Mouse (Mus musculus) cerebellum, adult 2 months (tissue): Measurements from ENCODE around the gene Ppig.

Source experiments
- CTCF ChIP-seq: fragments of 200-500 bp; IDR thresholded peaks from 2 replicates; pipeline ENCODE4 v1.5.1; 2011; ENCODE audit warnings: low read depth, mild to moderate bottlenecking, control low read depth, low read length, moderate library complexity, borderline replicate concordance; ENCODE audit not compliant: insufficient read depth
- POLR2A ChIP-seq: fragments of 200-500 bp; IDR thresholded peaks from 2 replicates; pipeline ENCODE4 v1.6.1; 2011; ENCODE audit warnings: low read length, control low read depth, borderline replicate concordance; ENCODE audit not compliant: insufficient read depth

DNA sequence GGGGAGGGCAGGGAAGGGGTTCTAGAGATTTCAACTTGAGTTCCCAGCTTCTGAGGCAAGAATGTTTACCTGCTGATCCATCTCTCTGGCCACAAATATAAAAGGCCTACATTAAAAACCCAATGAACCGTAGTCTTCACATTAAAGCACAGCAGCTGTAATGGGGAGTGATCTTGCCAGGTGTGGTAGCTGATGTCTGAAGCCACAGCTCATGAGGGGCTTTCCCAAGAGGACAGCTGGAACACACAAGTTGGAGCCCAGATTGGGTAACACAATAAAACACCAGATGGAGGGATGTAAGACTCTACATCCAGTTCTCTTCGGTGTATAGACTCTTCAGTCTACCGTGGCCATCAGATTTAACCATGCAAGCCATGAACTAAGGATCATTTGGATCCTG, 37.9 kb upstream of the Ppig start:
- no peak for TF ChIP-seq CTCF
- TF ChIP-seq POLR2A: no peak
